Mouse (Mus musculus) heart, adult 2 months (tissue): ENCODE results near the gene Rassf2.

Experiments used
- CTCF ChIP-seq: fragments of 200-600 bp; IDR thresholded peaks from 2 replicates; pipeline ENCODE4 v1.8.1; 2022; ENCODE audit warnings: antibody characterized with exemption, mild to moderate bottlenecking, moderate library complexity
- EP300 ChIP-seq: fragments of 200-500 bp; IDR thresholded peaks from 2 replicates; pipeline ENCODE4 v1.6.1; 2011; ENCODE audit warnings: low read depth, low read length, control low read depth; ENCODE audit not compliant: insufficient read depth
- POLR2A ChIP-seq: fragments of 200-500 bp; IDR thresholded peaks from 2 replicates; pipeline ENCODE4 v1.6.1; 2011; ENCODE audit warnings: mild to moderate bottlenecking, low read depth, low read length, control low read depth; ENCODE audit not compliant: insufficient read depth

GRCm38 (mm10) chr2:132020420-132020819 lies 9.6 kb downstream of the Rassf2 start:
- no peak for TF ChIP-seq CTCF
- no peak for TF ChIP-seq POLR2A
- TF ChIP-seq EP300, result no peak
